Mouse (Mus musculus): ENCODE data around the gene Nfkbia. TPM values are rescaled to one million over a fixed set of nuclear protein-coding genes. Genes with fewer than 3 reads are reported as not detected.

Gene Nfkbia
- total and polyA plus RNA-seq, 3 experiments: 65.7 to 106 (median 80.3) TPM

- no peak overlapping the region for H3K4me3 ChIP-seq
- 81% methylated on average over 6 of the region's 6 CpGs for WGBS
- TF ChIP-seq EP300 (IDR thresholded peaks at IDR 0.05; ENCODE audit: insufficient read depth, low read depth, low read length) (no peak), POLR2A (IDR thresholded peaks at IDR 0.05; ENCODE audit: insufficient read depth, low read depth, low read length) (no peak), CTCF (IDR thresholded peaks at IDR 0.05) (no peak)
- H3K27me3 ChIP-seq (ENCODE audit: control insufficient read depth, insufficient read depth, low read length): no peaks in the 10 kb centered on the region
- no peak for DNase-seq
- H3K27ac ChIP-seq: no peak overlapping the region
- no peak overlapping the region for H3K9ac ChIP-seq (ENCODE audit: low read depth, low read length)
- no peaks in the 10 kb centered on the region for H3K79me2 ChIP-seq (replicated peaks; ENCODE audit: control insufficient read depth, insufficient read depth, low read length)
- intact Hi-C loops (cut with DNase I): no loop called here
- peaks cover 25% of the 10 kb centered on the region for H3K4me1 ChIP-seq (ENCODE audit: control insufficient read depth, insufficient read depth, low read length)
- no peaks in the 10 kb centered on the region for H3K36me3 ChIP-seq (ENCODE audit: control insufficient read depth, insufficient read depth, low read length)
Measured at GRCm38 (mm10) chr12:55462456-55462855, 30.0 kb downstream of the Nfkbia start.

- Histone ChIP-seq H3K9ac (ENCODE audit: low read depth, low read length) (no peak overlapping the region), H3K4me3 (no peak overlapping the region), H3K27me3 (ENCODE audit: control insufficient read depth, insufficient read depth, low read length) (no peaks in the 10 kb centered on the region), H3K36me3 (ENCODE audit: control insufficient read depth, insufficient read depth, low read length) (no peaks in the 10 kb centered on the region), H3K79me2 (replicated peaks; ENCODE audit: control insufficient read depth, insufficient read depth, low read length) (no peaks in the 10 kb centered on the region), H3K27ac (no peak overlapping the region), H3K4me1 (ENCODE audit: control insufficient read depth, insufficient read depth, low read length) (peaks cover 21% of the 10 kb centered on the region)
- intact Hi-C loops (cut with DNase I): no loop called here
- WGBS: 70% methylated on average over 6 of the region's 6 CpGs
- TF ChIP-seq POLR2A (IDR thresholded peaks at IDR 0.05; ENCODE audit: insufficient read depth, low read depth, low read length): no peak
- no peak for TF ChIP-seq CTCF (IDR thresholded peaks at IDR 0.05)
- no peak for TF ChIP-seq EP300 (IDR thresholded peaks at IDR 0.05; ENCODE audit: insufficient read depth, low read depth, low read length)
- no peak for DNase-seq
Measured at GRCm38 (mm10) chr12:55461767-55462166, 30.7 kb downstream of the Nfkbia start.

GRCm38 (mm10) chr12:55460900-55461299 lies 31.5 kb downstream of the Nfkbia start:
- H3K4me3 ChIP-seq: no peak overlapping the region
- H3K4me1 ChIP-seq (ENCODE audit: control insufficient read depth, insufficient read depth, low read length): peaks cover 16% of the 10 kb centered on the region
- WGBS: 61% methylated on average over 4 of the region's 4 CpGs
- H3K79me2 ChIP-seq (replicated peaks; ENCODE audit: control insufficient read depth, insufficient read depth, low read length): no peaks in the 10 kb centered on the region
- no peak for DNase-seq
- no peak overlapping the region for H3K27ac ChIP-seq
- no peaks in the 10 kb centered on the region for H3K27me3 ChIP-seq (ENCODE audit: control insufficient read depth, insufficient read depth, low read length)
- no peaks in the 10 kb centered on the region for H3K36me3 ChIP-seq (ENCODE audit: control insufficient read depth, insufficient read depth, low read length)
- H3K9ac ChIP-seq (ENCODE audit: low read depth, low read length): no peak overlapping the region
- intact Hi-C loops (cut with DNase I): no loop called here
- TF ChIP-seq POLR2A (IDR thresholded peaks at IDR 0.05; ENCODE audit: insufficient read depth, low read depth, low read length): no peak
- no peak for TF ChIP-seq CTCF (IDR thresholded peaks at IDR 0.05)
- TF ChIP-seq EP300 (IDR thresholded peaks at IDR 0.05; ENCODE audit: insufficient read depth, low read depth, low read length): no peak

GRCm38 (mm10) chr12:55459739-55460138 lies 32.7 kb downstream of the Nfkbia start:
- no peak overlapping the region for H3K9ac ChIP-seq (ENCODE audit: low read depth, low read length)
- no peaks in the 10 kb centered on the region for H3K79me2 ChIP-seq (replicated peaks; ENCODE audit: control insufficient read depth, insufficient read depth, low read length)
- peaks cover 10% of the 10 kb centered on the region for H3K4me1 ChIP-seq (ENCODE audit: control insufficient read depth, insufficient read depth, low read length)
- H3K27me3 ChIP-seq (ENCODE audit: control insufficient read depth, insufficient read depth, low read length): no peaks in the 10 kb centered on the region
- intact Hi-C loops (cut with DNase I): no loop called here
- WGBS: 26% methylated on average over 8 of the region's 8 CpGs
- DNase-seq: no peak
- H3K36me3 ChIP-seq (ENCODE audit: control insufficient read depth, insufficient read depth, low read length): no peaks in the 10 kb centered on the region
- TF ChIP-seq POLR2A (IDR thresholded peaks at IDR 0.05; ENCODE audit: insufficient read depth, low read depth, low read length) (no peak), CTCF (IDR thresholded peaks at IDR 0.05) (no peak), EP300 (IDR thresholded peaks at IDR 0.05; ENCODE audit: insufficient read depth, low read depth, low read length) (no peak)
- no peak overlapping the region for H3K4me3 ChIP-seq
- no peak overlapping the region for H3K27ac ChIP-seq

GRCm38 (mm10) chr12:55456893-55457292 lies 35.6 kb downstream of the Nfkbia start:
- 81% methylated on average over 5 of the region's 5 CpGs for WGBS
- Histone ChIP-seq H3K9ac (ENCODE audit: low read depth, low read length) (no peak overlapping the region), H3K27ac (no peak overlapping the region), H3K27me3 (ENCODE audit: control insufficient read depth, insufficient read depth, low read length) (no peaks in the 10 kb centered on the region), H3K79me2 (replicated peaks; ENCODE audit: control insufficient read depth, insufficient read depth, low read length) (no peaks in the 10 kb centered on the region), H3K36me3 (ENCODE audit: control insufficient read depth, insufficient read depth, low read length) (no peaks in the 10 kb centered on the region; the same call in 1 of the 2 replicates), H3K4me1 (ENCODE audit: control insufficient read depth, insufficient read depth, low read length) (peaks cover 4% of the 10 kb centered on the region), H3K4me3 (no peak overlapping the region)
- no peak for DNase-seq
- intact Hi-C loops (cut with DNase I): no loop called here
- TF ChIP-seq POLR2A (IDR thresholded peaks at IDR 0.05; ENCODE audit: insufficient read depth, low read depth, low read length) (no peak), EP300 (IDR thresholded peaks at IDR 0.05; ENCODE audit: insufficient read depth, low read depth, low read length) (no peak), CTCF (IDR thresholded peaks at IDR 0.05) (no peak)

GRCm38 (mm10) chr12:55456136-55456535 lies 36.3 kb downstream of the Nfkbia start:
- 88% methylated on average over 3 of the region's 3 CpGs for WGBS
- Histone ChIP-seq H3K9ac (ENCODE audit: low read depth, low read length) (no peak overlapping the region), H3K27me3 (ENCODE audit: control insufficient read depth, insufficient read depth, low read length) (no peaks in the 10 kb centered on the region), H3K79me2 (replicated peaks; ENCODE audit: control insufficient read depth, insufficient read depth, low read length) (no peaks in the 10 kb centered on the region), H3K4me1 (ENCODE audit: control insufficient read depth, insufficient read depth, low read length) (peaks cover 2% of the 10 kb centered on the region), H3K36me3 (ENCODE audit: control insufficient read depth, insufficient read depth, low read length) (no peaks in the 10 kb centered on the region; the same call in 1 of the 2 replicates), H3K27ac (no peak overlapping the region), H3K4me3 (no peak overlapping the region)
- intact Hi-C loops (cut with DNase I): no loop called here
- TF ChIP-seq CTCF (IDR thresholded peaks at IDR 0.05): no peak
- no peak for TF ChIP-seq EP300 (IDR thresholded peaks at IDR 0.05; ENCODE audit: insufficient read depth, low read depth, low read length)
- no peak for TF ChIP-seq POLR2A (IDR thresholded peaks at IDR 0.05; ENCODE audit: insufficient read depth, low read depth, low read length)
- no peak for DNase-seq

Data from heart, adult 2 months (tissue).